14 mouse cellular contexts compared by ENCODE assay signal in the genomic region with DNA sequence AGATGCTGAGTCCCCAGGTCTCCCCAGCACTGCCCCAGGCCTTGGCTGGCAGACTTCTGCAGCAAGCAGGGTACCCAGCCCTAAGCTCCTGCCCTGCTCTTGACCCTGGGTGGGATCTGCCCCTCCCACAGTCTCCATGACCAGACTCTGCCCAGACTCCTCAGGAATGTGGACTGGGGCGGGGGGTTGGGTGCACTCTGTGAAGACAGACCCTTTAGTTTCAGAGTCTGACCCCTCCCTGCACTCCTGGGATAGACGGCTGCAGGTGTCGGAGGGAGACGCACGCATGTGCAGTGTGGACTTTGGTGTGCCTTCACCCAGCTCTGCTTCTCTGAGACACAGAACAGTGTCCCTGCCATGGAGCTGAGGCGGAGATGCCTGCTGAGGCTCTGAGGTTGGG. TPM values are rescaled to one million over a fixed set of nuclear protein-coding genes. Genes with fewer than 3 reads are reported as not detected.
DNase-seq lines count a peak whose midpoint lies in the region; ATAC-seq and TF ChIP-seq lines count a peak whose summit lies in the region.
"Had no signal": no experiment of that assay in that cellular context is flagged by ENCODE, and none has a peak within 500 bp of the region (broad histone marks: within the 10 kb centered on the region; RNA-seq: fewer than 3 reads in every experiment).

No protein-coding gene starts in this region.

- WGBS in heart, embryonic 12.5 days: 30% methylated on average over 6 of the region's 6 CpGs
- whole genome bisulfite sequencing in heart, adult 2 months: 81% methylated on average over 6 of the region's 6 CpGs
- 20% methylated on average over 6 of the region's 6 CpGs for WGBS in neural tube, embryonic 15.5 days
- 13% methylated on average over 6 of the region's 6 CpGs for WGBS in limb, embryonic 11.5 days

- no peaks in the 10 kb centered on the region for H3K27me3 ChIP-seq in heart, embryonic 12.5 days (replicated peaks)
- H3K27me3 ChIP-seq in heart, adult 2 months (ENCODE audit: control insufficient read depth, insufficient read depth, low read length): no peaks in the 10 kb centered on the region
- H3K27me3 ChIP-seq in neural tube, embryonic 15.5 days (replicated peaks): no peaks in the 10 kb centered on the region
- no peaks in the 10 kb centered on the region for H3K27me3 ChIP-seq in limb, embryonic 11.5 days (ENCODE audit: control insufficient read depth, insufficient read depth, low read length)

- peak overlapping the region; percentile 9; the same call in 1 of the 2 replicates for H3K9ac ChIP-seq in heart, embryonic 12.5 days
- H3K9ac ChIP-seq in heart, adult 2 months (ENCODE audit: low read depth, low read length): no peak overlapping the region
- no peak overlapping the region for H3K9ac ChIP-seq in neural tube, embryonic 15.5 days (replicated peaks)
- 0 out of 2 replicates have a peak overlapping the region, but pooled peaks have one; percentile 22 for H3K9ac ChIP-seq in limb, embryonic 11.5 days (ENCODE audit: low read length)
- H3K9ac ChIP-seq: liver, embryonic 15.5 days had no signal

- peak overlapping the region; percentile 2 for H3K27ac ChIP-seq in heart, embryonic 12.5 days (ENCODE audit: poor library complexity, severe bottlenecking)
- H3K27ac ChIP-seq in heart, adult 2 months: no peak overlapping the region
- no peak overlapping the region for H3K27ac ChIP-seq in neural tube, embryonic 15.5 days (replicated peaks)
- peak overlapping the region; percentile 82; the same call in 1 of the 2 replicates for H3K27ac ChIP-seq in limb, embryonic 11.5 days (replicated peaks; ENCODE audit: low read depth, low read length)
- no peak overlapping the region for H3K27ac ChIP-seq in layer of hippocampus, adult 2 months
- H3K27ac ChIP-seq: liver, embryonic 15.5 days had no signal

- H3K9me3 ChIP-seq in heart, embryonic 12.5 days (replicated peaks): no peaks in the 10 kb centered on the region
- no peaks in the 10 kb centered on the region for H3K9me3 ChIP-seq in neural tube, embryonic 15.5 days (replicated peaks)
- no peaks in the 10 kb centered on the region for H3K9me3 ChIP-seq in limb, embryonic 11.5 days (ENCODE audit: control insufficient read depth, low read length)
- H3K9me3 ChIP-seq: liver, embryonic 15.5 days had no signal

- H3K4me1 ChIP-seq in heart, embryonic 12.5 days (replicated peaks): peaks cover 49% of the 10 kb centered on the region
- no peaks in the 10 kb centered on the region for H3K4me1 ChIP-seq in heart, adult 2 months (ENCODE audit: control insufficient read depth, insufficient read depth, low read length)
- peaks cover 31% of the 10 kb centered on the region for H3K4me1 ChIP-seq in neural tube, embryonic 15.5 days
- peaks cover 35% of the 10 kb centered on the region for H3K4me1 ChIP-seq in limb, embryonic 11.5 days (ENCODE audit: control insufficient read depth, insufficient read depth, low read length)
- H3K4me1 ChIP-seq: liver, embryonic 15.5 days had no signal

- no peaks in the 10 kb centered on the region for H3K79me2 ChIP-seq in heart, adult 2 months (replicated peaks; ENCODE audit: control insufficient read depth, insufficient read depth, low read length)

- intact Hi-C loops in heart, adult 2 months (cut with DNase I): no loop called here

- no peak for TF ChIP-seq EP300 in heart, adult 2 months (IDR thresholded peaks at IDR 0.05; ENCODE audit: insufficient read depth, low read depth, low read length)

- 0 out of 2 replicates have a peak overlapping the region, but pooled peaks have one; percentile 13 for H3K4me2 ChIP-seq in heart, embryonic 12.5 days
- no peak overlapping the region for H3K4me2 ChIP-seq in neural tube, embryonic 15.5 days
- peak overlapping the region; percentile 5 for H3K4me2 ChIP-seq in limb, embryonic 11.5 days (ENCODE audit: low read depth, severe bottlenecking)
- H3K4me2 ChIP-seq: liver, embryonic 15.5 days had no signal

- no peak for ATAC-seq in heart, embryonic 12.5 days (ENCODE audit: insufficient number of reproducible peaks, low FRiP score)
- no peak for ATAC-seq in neural tube, embryonic 15.5 days (ENCODE audit: low FRiP score)
- peak; percentile 69 for ATAC-seq in limb, embryonic 11.5 days (ENCODE audit: insufficient number of reproducible peaks, low FRiP score, low TSS enrichment, low read depth)

- TF ChIP-seq CTCF in heart, adult 2 months (IDR thresholded peaks at IDR 0.05): no peak
- TF ChIP-seq CTCF in layer of hippocampus, adult 2 months (conservative IDR thresholded peaks at IDR 0.05): no peak

- no peak for DNase-seq in heart, adult 2 months
- peak; percentile 52 for DNase-seq in neural tube, embryonic 10.5 days (ENCODE audit: extremely low spot score, low spot score)
- peak; percentile 68 for DNase-seq in limb, embryonic 11.5 days (ENCODE audit: low spot score)
- DNase-seq in ovary, postnatal 10 days (ENCODE audit: low spot score): no peak
- DNase-seq in layer of hippocampus, adult 2 months (ENCODE audit: low spot score in 2 of 2): no peak
- no peak for DNase-seq in c-Kit-positive CD71-positive TER-119-positive erythroid progenitor cells, embryonic 14.5 days (ENCODE audit: low spot score)
- DNase-seq: adrenal gland, postnatal 10 days; cerebellum, postnatal 10 days; gastrocnemius, postnatal 10 days; kidney, adult 18-20 months had no signal

- H3K4me3 ChIP-seq in heart, embryonic 12.5 days: no peak overlapping the region
- no peak overlapping the region for H3K4me3 ChIP-seq in heart, adult 2 months
- H3K4me3 ChIP-seq in neural tube, embryonic 15.5 days (replicated peaks): no peak overlapping the region
- no peak overlapping the region for H3K4me3 ChIP-seq in limb, embryonic 11.5 days (ENCODE audit: low read depth, low read length)
- no peak overlapping the region for H3K4me3 ChIP-seq in layer of hippocampus, adult 2 months
- H3K4me3 ChIP-seq: liver, embryonic 15.5 days had no signal

- no peaks in the 10 kb centered on the region for H3K36me3 ChIP-seq in heart, embryonic 12.5 days
- H3K36me3 ChIP-seq in heart, adult 2 months (ENCODE audit: control insufficient read depth, insufficient read depth, low read length): no peaks in the 10 kb centered on the region
- H3K36me3 ChIP-seq in neural tube, embryonic 15.5 days: no peaks in the 10 kb centered on the region
- H3K36me3 ChIP-seq in limb, embryonic 11.5 days (ENCODE audit: control insufficient read depth, insufficient read depth, low read length): no peaks in the 10 kb centered on the region
- H3K36me3 ChIP-seq: liver, embryonic 15.5 days had no signal

- TF ChIP-seq POLR2A in heart, adult 2 months (IDR thresholded peaks at IDR 0.05; ENCODE audit: insufficient read depth, low read depth, low read length): no peak

RNA-seq across cellular contexts. Expression of a gene that starts 30.0 kb away (rescaled TPM):
- polyA plus RNA-seq in heart, embryonic 12.5 days (2016; fragmentation: Nextera tagmentation; extraction: Ambion mirVana): 0.93 and 1.1 TPM in 2 replicates
- total RNA-seq in heart, adult 2 months (2021): 1 to 10 TPM; 2.0 to 2.2 TPM
- 0.29 and 2.9 TPM in 2 replicates for polyA plus RNA-seq in heart, adult 2 months (2012; rRNA removed)
- 35.2 and 42.5 TPM in 2 replicates for polyA plus RNA-seq in neural tube, embryonic 15.5 days (2015; fragmentation: Nextera tagmentation; extraction: Ambion mirVana)
- 0.34 and 0.57 TPM in 2 replicates for polyA plus RNA-seq in limb, embryonic 11.5 days (2014; fragmentation: Nextera tagmentation; extraction: Ambion mirVana)
- total RNA-seq in layer of hippocampus, adult 2 months (2021): 1 to 10 TPM; 2.5 to 2.6 TPM
- total RNA-seq: neutrophil, adult 5-6 weeks had no signal

RNA-seq across cellular contexts. Expression of a gene that starts 36.9 kb away (rescaled TPM):
- polyA plus RNA-seq in heart, embryonic 12.5 days (2016; fragmentation: Nextera tagmentation; extraction: Ambion mirVana): 5.3 and 6.1 TPM in 2 replicates
- 1 to 10 TPM; 5.5 to 7.7 TPM for total RNA-seq in heart, adult 2 months (2021)
- polyA plus RNA-seq in heart, adult 2 months (2012; rRNA removed): 7.0 and 8.7 TPM in 2 replicates
- 0.87 and 1.9 TPM in 2 replicates for polyA plus RNA-seq in neural tube, embryonic 15.5 days (2015; fragmentation: Nextera tagmentation; extraction: Ambion mirVana)
- 2.2 and 2.4 TPM in 2 replicates for polyA plus RNA-seq in limb, embryonic 11.5 days (2014; fragmentation: Nextera tagmentation; extraction: Ambion mirVana)
- total RNA-seq in layer of hippocampus, adult 2 months (2021): 1 to 10 TPM in 1 of 2 experiments, under 1 TPM in 1; 0.86 to 1.3 TPM

Comparison
In these comparisons a context has a peak if more than half of its experiments do, and no peak if none do; other contexts are left out.
1. H3K27ac ChIP-seq: peak in heart, embryonic 12.5 days (single experiment) and limb, embryonic 11.5 days (single experiment); none in heart, adult 2 months (single experiment), neural tube, embryonic 15.5 days (single experiment) and layer of hippocampus, adult 2 months (single experiment).
2. H3K9ac ChIP-seq: peak in heart, embryonic 12.5 days (single experiment) and limb, embryonic 11.5 days (single experiment); none in heart, adult 2 months (single experiment) and neural tube, embryonic 15.5 days (single experiment).
3. DNase-seq: peak in neural tube, embryonic 10.5 days (single experiment) and limb, embryonic 11.5 days (single experiment); none in heart, adult 2 months (0 of 2), ovary, postnatal 10 days (single experiment), layer of hippocampus, adult 2 months (0 of 2) and c-Kit-positive CD71-positive TER-119-positive erythroid progenitor cells, embryonic 14.5 days (single experiment).